Mouse (Mus musculus) midbrain, postnatal 0 days (tissue): ENCODE measurements at regions not wholly inside any gene's neighbourhood (a gene's known extent, or its start where the extent isn't known, plus 50 kb on each side); places are given as distances from the start of the nearest gene placed in this dataset.
A peak's percentile ranks its signal among the peaks of the same experiment; 100 is the strongest.
"Not testable (repeated sequence)": the region's sequence is repeated elsewhere in the genome, so short reads cannot be mapped to it uniquely, and the experiment has no call there.

ENCODE experiments used
- ATAC-seq: fragments of 200-750 bp; cut with Nextera tagmentation; 2 replicates; pipeline ENCODE4 v1.8.0; 2017; ENCODE audit warnings: moderate number of reproducible peaks, mild to moderate bottlenecking, moderate TSS enrichment, moderate library complexity; ENCODE audit not compliant: low FRiP score
- DNase-seq: peaks from one replicate; pipeline ENCODE4 v3.0.0-alpha.2; 2015; ENCODE audit warnings: low spot score
- H3K27ac ChIP-seq: fragments of 300-500 bp; sonication (generic); 2 replicates; pipeline ENCODE4 v1.5.1; 2014; ENCODE audit warnings: low read depth, mild to moderate bottlenecking, low read length, mixed read lengths
- H3K27me3 ChIP-seq: fragments of 300-500 bp; sonication (generic); 2 replicates; pipeline ENCODE4 v1.6.1; 2014; ENCODE audit warnings: low read length, control low read depth, mixed read lengths; ENCODE audit not compliant: insufficient read depth
- H3K36me3 ChIP-seq: fragments of 300-500 bp; sonication (generic); 2 replicates; pipeline ENCODE4 v1.6.1; 2014; ENCODE audit warnings: low read length, control low read depth, mixed read lengths; ENCODE audit not compliant: insufficient read depth
- H3K4me1 ChIP-seq: fragments of 300-500 bp; sonication (generic); 2 replicates; pipeline ENCODE4 v1.6.1; 2014; ENCODE audit warnings: mild to moderate bottlenecking, control low read depth, antibody characterized with exemption, low read length, mixed read lengths; ENCODE audit not compliant: insufficient read depth
- H3K4me2 ChIP-seq: fragments of 300-500 bp; sonication (generic); 2 replicates; pipeline ENCODE4 v1.6.1; 2014; ENCODE audit warnings: low read depth, mild to moderate bottlenecking, low read length, mixed read lengths; ENCODE audit not compliant: poor library complexity, severe bottlenecking
- H3K4me3 ChIP-seq: fragments of 300-500 bp; sonication (generic); 2 replicates; pipeline ENCODE4 v1.5.1; 2014; ENCODE audit warnings: low read depth, mild to moderate bottlenecking, low read length, moderate library complexity
- H3K9ac ChIP-seq: fragments of 300-500 bp; sonication (generic); replicated peaks from 2 replicates; pipeline ENCODE4 v1.6.1; 2014; ENCODE audit warnings: mild to moderate bottlenecking, low read length, moderate library complexity, mixed read lengths; ENCODE audit not compliant: poor library complexity, severe bottlenecking
- H3K9me3 ChIP-seq: fragments of 300-500 bp; sonication (generic); 2 replicates; pipeline ENCODE4 v1.6.1; 2016; ENCODE audit warnings: low read length, control low read depth
- CTCF ChIP-seq: IDR thresholded peaks from 2 replicates; pipeline ENCODE4 v1.5.1; 2016; ENCODE audit warnings: antibody characterized with exemption, mild to moderate bottlenecking
- WGBS: fragments of 180-500 bp; shearing (Covaris S2); extraction: QIAGEN DNeasy Blood & Tissue Kit; methylation state at CpG from one replicate; pipeline ENCODE4 v1.1.7; 2014; 5-methylcytosine and 5-hydroxymethylcytosine counted together

DNA sequence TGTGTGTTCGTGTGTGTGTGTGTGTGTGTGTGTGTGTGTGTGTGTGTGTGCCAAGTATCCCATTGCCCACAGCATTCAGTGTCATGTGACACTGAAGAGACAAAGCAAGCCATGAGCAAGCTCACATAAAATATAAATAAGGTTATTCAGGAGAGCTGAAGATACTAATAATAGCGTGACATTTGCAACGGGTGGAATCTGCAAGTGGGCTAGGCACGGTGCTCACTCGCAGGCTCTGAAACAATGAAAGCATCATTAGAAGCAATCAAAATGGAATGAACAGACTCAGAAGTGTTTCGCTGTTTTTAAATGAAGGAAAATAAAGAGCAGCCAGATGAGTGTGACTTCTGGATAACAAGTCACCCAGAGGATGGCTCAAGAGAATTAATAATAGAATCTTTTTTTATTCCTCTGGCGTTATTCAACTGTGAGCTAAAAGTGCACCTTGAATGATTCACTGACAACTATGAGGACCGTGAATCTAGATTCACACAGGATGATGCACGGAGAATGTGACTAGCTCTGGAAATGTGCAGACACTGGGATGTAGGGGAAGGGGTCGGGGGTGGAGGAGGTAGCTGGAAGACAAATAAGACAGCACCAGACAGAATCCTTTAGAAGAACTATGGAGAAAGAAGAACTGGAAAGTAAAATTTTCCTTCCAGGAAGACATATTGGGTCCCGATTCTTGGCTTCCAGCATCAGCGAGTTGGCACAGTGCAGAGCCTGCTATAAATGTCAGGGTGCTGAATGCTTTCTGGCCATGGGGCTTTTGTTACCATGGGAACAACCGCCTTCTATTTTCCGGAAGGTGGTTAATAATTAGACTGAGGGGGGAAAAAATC, 55.3 kb downstream of the Actbl2 start:
- WGBS: 56% methylated on average over 14 of the region's 14 CpGs

GRCm38 (mm10) chr13:111310693-111311045, 55.9 kb downstream of the Actbl2 start:
- peak overlapping the region; percentile 59; the same call in 1 of the 2 replicates for H3K27ac ChIP-seq
- H3K4me2 ChIP-seq: no peak overlapping the region
- ATAC-seq (0 out of 2 replicates have a peak, but pooled peaks have one; percentile 7), DNase-seq (no peak)
- no peaks in the 10 kb centered on the region for H3K27me3 ChIP-seq
- no peak overlapping the region for H3K4me3 ChIP-seq
- 0 out of 2 replicates have a peak, but pooled peaks cover 3% of the 10 kb centered on the region for H3K9me3 ChIP-seq
- WGBS: 84% methylated on average over 1 of the region's 1 CpGs
- H3K36me3 ChIP-seq: no peaks in the 10 kb centered on the region
- H3K9ac ChIP-seq: no peak overlapping the region
- no peaks in the 10 kb centered on the region for H3K4me1 ChIP-seq
- TF ChIP-seq CTCF: no peak

More for the DNA sequence above, 55.3 kb downstream of the Actbl2 start:
- ATAC-seq (no peak), DNase-seq (peak; percentile 63)
- Histone ChIP-seq H3K27ac (peak overlapping the region; percentile 59), H3K9me3 (0 out of 2 replicates have a peak, but pooled peaks cover 3% of the 10 kb centered on the region), H3K4me3 (no peak overlapping the region), H3K9ac (no peak overlapping the region), H3K36me3 (no peaks in the 10 kb centered on the region), H3K4me1 (no peaks in the 10 kb centered on the region), H3K4me2 (no peak overlapping the region), H3K27me3 (no peaks in the 10 kb centered on the region)
- no peak for TF ChIP-seq CTCF

GRCm38 (mm10) chr13:111313506-111313905, 58.7 kb downstream of the Actbl2 start:
- not testable (repeated sequence) for H3K4me2 ChIP-seq, H3K27ac ChIP-seq, H3K4me3 ChIP-seq, H3K36me3 ChIP-seq, H3K9me3 ChIP-seq, H3K9ac ChIP-seq, DNase-seq, ATAC-seq, H3K27me3 ChIP-seq, H3K4me1 ChIP-seq
- WGBS: 86% methylated on average over 3 of the region's 3 CpGs

GRCm38 (mm10) chr13:111317876-111318275, 63.1 kb downstream of the Actbl2 start:
- H3K4me1 ChIP-seq, DNase-seq, H3K4me3 ChIP-seq, H3K27me3 ChIP-seq, H3K4me2 ChIP-seq, ATAC-seq, H3K9ac ChIP-seq, H3K9me3 ChIP-seq, H3K27ac ChIP-seq, H3K36me3 ChIP-seq: not testable (repeated sequence)
- 76% methylated on average over 2 of the region's 2 CpGs for WGBS

- 42% methylated on average over 8 of the region's 8 CpGs for WGBS
- Histone ChIP-seq H3K36me3 (no peaks in the 10 kb centered on the region), H3K9me3 (no peaks in the 10 kb centered on the region), H3K27ac (0 out of 2 replicates have a peak overlapping the region, but pooled peaks have one; percentile 12), H3K27me3 (no peaks in the 10 kb centered on the region), H3K9ac (no peak overlapping the region), H3K4me2 (no peak overlapping the region), H3K4me1 (no peaks in the 10 kb centered on the region), H3K4me3 (no peak overlapping the region)
- no peak for TF ChIP-seq CTCF
- ATAC-seq (no peak), DNase-seq (no peak)
Measured at GRCm38 (mm10) chr13:111323206-111323605, 68.4 kb downstream of the Actbl2 start.

GRCm38 (mm10) chr13:111326096-111326665, 71.4 kb downstream of the Actbl2 start:
- Histone ChIP-seq H3K9ac (no peak overlapping the region), H3K36me3 (no peaks in the 10 kb centered on the region), H3K9me3 (no peaks in the 10 kb centered on the region), H3K4me1 (no peaks in the 10 kb centered on the region), H3K27me3 (no peaks in the 10 kb centered on the region), H3K4me3 (no peak overlapping the region), H3K4me2 (no peak overlapping the region), H3K27ac (no peak overlapping the region)
- no peak for TF ChIP-seq CTCF
- ATAC-seq (no peak), DNase-seq (no peak)
- 81% methylated on average over 16 of the region's 16 CpGs for WGBS
